Mouse (Mus musculus) midbrain, embryonic 11.5 days (tissue): ENCODE results near the gene Btbd19. TPM values are rescaled to one million over a fixed set of nuclear protein-coding genes. Genes with fewer than 3 reads are reported as not detected.

Experiments
- ATAC-seq: fragments of 200-750 bp; cut with Nextera tagmentation; 2 replicates; pipeline ENCODE4 v1.8.0; 2017; ENCODE audit warnings: moderate TSS enrichment, moderate library complexity; ENCODE audit not compliant: low FRiP score
- DNase-seq: peaks from one replicate; pipeline ENCODE4 v3.0.0; 2015; ENCODE audit warnings: low spot score; ENCODE audit errors: missing footprints
- H3K27ac ChIP-seq: fragments of 300-500 bp; sonication (generic); 2 replicates; pipeline ENCODE4 v1.5.1; 2014; ENCODE audit warnings: low read depth, low read length
- H3K27me3 ChIP-seq: fragments of 300-500 bp; sonication (generic); 2 replicates; pipeline ENCODE4 v1.6.1; 2014; ENCODE audit warnings: mild to moderate bottlenecking, low read length, moderate library complexity, mixed read lengths; ENCODE audit not compliant: control insufficient read depth, insufficient read depth
- H3K36me3 ChIP-seq: fragments of 300-500 bp; sonication (generic); 2 replicates; pipeline ENCODE4 v1.6.1; 2014; ENCODE audit warnings: mild to moderate bottlenecking, low read length, moderate library complexity, mixed read lengths; ENCODE audit not compliant: control insufficient read depth, insufficient read depth
- H3K4me1 ChIP-seq: fragments of 300-500 bp; sonication (generic); 2 replicates; pipeline ENCODE4 v1.6.1; 2014; ENCODE audit warnings: low read length; ENCODE audit not compliant: control insufficient read depth, insufficient read depth
- H3K4me2 ChIP-seq: fragments of 300-500 bp; sonication (generic); 2 replicates; pipeline ENCODE4 v1.6.1; 2014; ENCODE audit warnings: mild to moderate bottlenecking, moderate library complexity
- H3K4me3 ChIP-seq: fragments of 300-500 bp; sonication (generic); 2 replicates; pipeline ENCODE4 v1.5.1; 2014; ENCODE audit warnings: low read depth, low read length
- H3K9ac ChIP-seq: fragments of 300-500 bp; sonication (generic); 2 replicates; pipeline ENCODE4 v1.6.1; 2014; ENCODE audit warnings: low read length
- H3K9me3 ChIP-seq: fragments of 300-500 bp; sonication (generic); 2 replicates; pipeline ENCODE4 v1.6.1; 2016; ENCODE audit warnings: low read length; ENCODE audit not compliant: control insufficient read depth
- WGBS: fragments of 180-500 bp; shearing (Covaris S2); extraction: QIAGEN DNeasy Blood & Tissue Kit; methylation state at CpG from one replicate; pipeline ENCODE4 v1.1.7; 2014; 5-methylcytosine and 5-hydroxymethylcytosine counted together
- polyA plus RNA-seq: library from polyadenylated mRNA; unstranded; fragments of >200 nt; fragmentation: Nextera tagmentation; extraction: Ambion mirVana; gene quantifications from 2 replicates; pipeline ENCODE4 v1.2.1, GENCODE M21; 2014

Btbd19 gene
- polyA plus RNA-seq, 1 experiment from 2014 or later: 3.8 TPM

DNA sequence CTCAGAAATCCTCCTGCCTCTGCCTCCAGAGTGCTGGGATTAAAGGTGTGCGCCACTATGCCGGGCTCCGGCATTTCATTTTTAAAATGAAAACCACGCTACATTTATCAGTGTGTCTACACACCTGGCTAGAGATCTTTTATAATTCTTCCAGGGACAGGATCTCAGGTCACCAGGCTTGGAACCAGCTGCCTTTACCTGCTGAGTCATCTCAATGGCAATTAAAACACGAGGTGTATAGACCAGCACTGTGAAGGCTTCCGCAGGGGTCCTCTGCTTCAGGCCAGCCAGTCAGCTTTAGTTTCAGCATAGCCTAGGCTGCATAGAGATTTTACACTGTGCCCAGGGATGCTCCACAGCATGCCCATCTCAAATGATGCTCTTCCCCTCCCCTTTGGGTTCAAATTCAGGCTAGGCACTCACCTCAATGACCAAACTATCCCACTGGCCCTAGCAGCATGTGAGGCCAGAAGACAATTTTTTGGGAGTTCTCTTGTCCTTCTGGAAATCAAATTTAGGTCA is 24.7 kb upstream of the Btbd19 start:
- H3K4me3 ChIP-seq: no peak overlapping the region
- H3K36me3 ChIP-seq: peaks cover 30% of the 10 kb centered on the region
- 90% methylated on average over 6 of the region's 6 CpGs for WGBS
- no peak overlapping the region for H3K4me2 ChIP-seq
- peaks cover 5% of the 10 kb centered on the region for H3K4me1 ChIP-seq
- H3K27ac ChIP-seq: no peak overlapping the region
- H3K9me3 ChIP-seq: no peaks in the 10 kb centered on the region
- H3K27me3 ChIP-seq: no peaks in the 10 kb centered on the region
- DNase-seq (no peak), ATAC-seq (no peak)
- no peak overlapping the region for H3K9ac ChIP-seq

- Histone ChIP-seq H3K9ac (no peak overlapping the region), H3K9me3 (no peaks in the 10 kb centered on the region), H3K36me3 (peaks cover 30% of the 10 kb centered on the region), H3K27ac (no peak overlapping the region), H3K4me2 (no peak overlapping the region), H3K4me1 (no peaks in the 10 kb centered on the region; the same call in none of the 2 replicates), H3K4me3 (no peak overlapping the region), H3K27me3 (no peaks in the 10 kb centered on the region)
- DNase-seq (no peak), ATAC-seq (no peak)
- 71% methylated on average over 6 of the region's 6 CpGs for WGBS
These were observed 24.0 kb upstream of the Btbd19 start for GRCm38 (mm10) chr4:117149291-117150211.

DNA sequence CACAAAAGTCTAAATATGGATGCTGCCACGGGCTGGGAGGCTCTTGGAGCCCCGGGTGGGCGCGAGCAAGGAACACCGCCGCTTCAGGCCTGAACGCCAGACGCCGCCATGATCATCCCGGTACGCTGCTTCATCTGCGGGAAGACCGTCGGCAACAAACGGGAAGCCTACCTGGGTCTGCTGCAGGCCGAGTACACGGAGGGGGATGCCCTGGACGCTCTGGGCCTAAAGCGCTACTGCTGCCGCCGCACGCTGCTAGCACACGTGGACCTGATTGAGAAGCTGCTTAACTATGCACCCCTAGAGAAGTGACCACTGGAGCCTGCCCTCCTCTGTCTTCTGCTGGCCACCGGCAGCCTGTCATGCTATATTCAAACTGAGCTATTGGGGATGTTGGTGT is 23.3 kb upstream of the Btbd19 start:
- Histone ChIP-seq H3K27ac (no peak overlapping the region), H3K4me3 (no peak overlapping the region), H3K9me3 (no peaks in the 10 kb centered on the region), H3K4me2 (no peak overlapping the region), H3K36me3 (peaks cover 30% of the 10 kb centered on the region), H3K4me1 (no peaks in the 10 kb centered on the region; the same call in 1 of the 2 replicates), H3K9ac (no peak overlapping the region), H3K27me3 (no peaks in the 10 kb centered on the region)
- WGBS: 74% methylated on average over 24 of the region's 24 CpGs
- ATAC-seq (0 out of 2 replicates have a peak, but pooled peaks have one; percentile 20), DNase-seq (no peak)

GRCm38 (mm10) chr4:117148047-117148713 is 22.7 kb upstream of the Btbd19 start:
- H3K9me3 ChIP-seq: no peaks in the 10 kb centered on the region
- WGBS: 86% methylated on average over 18 of the region's 18 CpGs
- ATAC-seq (no peak), DNase-seq (no peak)
- H3K27me3 ChIP-seq: no peaks in the 10 kb centered on the region
- H3K36me3 ChIP-seq: peaks cover 25% of the 10 kb centered on the region
- no peak overlapping the region for H3K27ac ChIP-seq
- H3K4me1 ChIP-seq: no peaks in the 10 kb centered on the region; the same call in 1 of the 2 replicates
- no peak overlapping the region for H3K4me3 ChIP-seq
- no peak overlapping the region for H3K9ac ChIP-seq
- no peak overlapping the region for H3K4me2 ChIP-seq

DNA sequence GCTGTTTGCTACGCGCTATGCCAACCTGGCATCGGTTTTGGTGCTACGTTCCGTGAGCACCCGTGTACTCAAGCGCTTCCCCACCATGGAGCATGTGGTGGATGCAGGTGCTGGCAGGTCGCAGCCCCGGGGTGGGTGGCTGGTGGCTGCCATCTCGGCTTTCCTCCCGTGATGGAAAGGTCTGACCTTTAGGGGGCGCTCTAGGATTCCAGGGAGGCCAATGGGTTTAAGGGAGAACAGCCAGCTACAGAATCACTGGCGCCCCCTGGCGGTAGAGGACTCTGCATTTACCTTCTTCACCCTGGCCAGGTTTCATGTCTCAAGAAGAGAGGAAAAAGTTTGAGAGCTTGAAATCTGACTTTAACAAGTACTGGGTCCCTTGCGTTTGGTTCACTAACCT is 20.7 kb upstream of the Btbd19 start:
- 30% methylated on average over 15 of the region's 15 CpGs for WGBS
- H3K4me3 ChIP-seq: no peak overlapping the region
- peak; percentile 27; the same call in 1 of the 2 replicates for ATAC-seq

DNA sequence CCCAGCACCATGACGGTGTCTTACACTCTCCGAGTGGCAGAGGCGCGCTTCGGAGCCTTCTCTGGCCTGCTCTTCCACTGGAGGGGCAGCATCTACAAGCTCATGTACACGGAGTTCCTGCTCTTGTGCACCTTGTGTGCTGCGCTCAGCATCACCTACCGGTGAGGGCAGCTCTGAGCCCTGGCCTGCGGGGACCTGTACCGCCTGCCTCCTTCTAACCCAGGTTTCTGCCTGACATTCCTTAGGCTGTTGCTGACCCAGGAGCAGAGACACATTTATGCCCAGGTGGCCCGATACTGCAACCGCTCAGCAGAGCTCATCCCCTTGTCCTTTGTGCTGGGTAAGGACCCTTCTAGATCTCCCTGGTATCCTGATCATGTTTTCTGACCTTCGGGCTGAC is 19.7 kb upstream of the Btbd19 start:
- DNase-seq: no peak
- Histone ChIP-seq H3K4me3 (no peak overlapping the region), H3K36me3 (peaks cover 4% of the 10 kb centered on the region; the same call in 1 of the 2 replicates), H3K9me3 (no peaks in the 10 kb centered on the region), H3K27me3 (no peaks in the 10 kb centered on the region), H3K9ac (no peak overlapping the region), H3K4me2 (no peak overlapping the region), H3K27ac (no peak overlapping the region), H3K4me1 (no peaks in the 10 kb centered on the region)
- 95% methylated on average over 13 of the region's 13 CpGs for WGBS
- no peak for ATAC-seq

More for the DNA sequence above, 20.7 kb upstream of the Btbd19 start:
- Histone ChIP-seq H3K27me3 (no peaks in the 10 kb centered on the region), H3K36me3 (peaks cover 9% of the 10 kb centered on the region), H3K9ac (no peak overlapping the region), H3K4me1 (no peaks in the 10 kb centered on the region), H3K9me3 (no peaks in the 10 kb centered on the region), H3K27ac (no peak overlapping the region), H3K4me2 (no peak overlapping the region)
- peak; percentile 94 for DNase-seq

GRCm38 (mm10) chr4:117143023-117143422 is 17.5 kb upstream of the Btbd19 start:
- no peak overlapping the region for H3K9ac ChIP-seq
- H3K27me3 ChIP-seq: no peaks in the 10 kb centered on the region
- WGBS: 75% methylated on average over 7 of the region's 7 CpGs
- DNase-seq (no peak), ATAC-seq (no peak)
- no peak overlapping the region for H3K27ac ChIP-seq
- no peaks in the 10 kb centered on the region for H3K9me3 ChIP-seq
- H3K4me3 ChIP-seq: no peak overlapping the region
- no peaks in the 10 kb centered on the region for H3K36me3 ChIP-seq
- no peaks in the 10 kb centered on the region for H3K4me1 ChIP-seq
- no peak overlapping the region for H3K4me2 ChIP-seq

DNA sequence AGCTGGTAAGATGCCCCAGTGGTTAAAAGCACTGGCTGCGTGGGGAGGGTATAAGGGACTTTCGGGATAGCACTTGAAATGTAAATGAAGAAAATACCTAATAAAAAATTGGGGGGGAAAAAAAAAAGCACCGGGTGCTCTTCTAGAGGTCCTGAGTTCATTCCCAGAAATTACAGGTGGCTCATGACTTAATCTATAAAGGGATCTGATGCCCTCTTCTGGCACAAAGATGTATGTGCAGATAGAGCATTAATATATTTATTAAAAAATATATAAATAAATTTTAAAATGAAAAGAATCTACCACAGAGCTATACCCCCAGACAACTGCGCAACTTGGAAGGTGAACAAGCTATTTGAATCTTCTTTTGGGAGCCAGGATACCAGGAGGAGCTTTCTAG is 15.1 kb upstream of the Btbd19 start:
- Histone ChIP-seq H3K4me3 (no peak overlapping the region), H3K9ac (no peak overlapping the region), H3K4me1 (no peaks in the 10 kb centered on the region), H3K27ac (no peak overlapping the region), H3K4me2 (no peak overlapping the region), H3K9me3 (no peaks in the 10 kb centered on the region), H3K27me3 (no peaks in the 10 kb centered on the region; the same call in 1 of the 2 replicates), H3K36me3 (no peaks in the 10 kb centered on the region)
- WGBS: 36% methylated on average over 4 of the region's 4 CpGs
- DNase-seq (peak; percentile 80), ATAC-seq (no peak)

- H3K9me3 ChIP-seq: no peaks in the 10 kb centered on the region
- H3K4me1 ChIP-seq: peaks cover 6% of the 10 kb centered on the region
- no peak overlapping the region for H3K4me3 ChIP-seq
- H3K27me3 ChIP-seq: no peaks in the 10 kb centered on the region; the same call in 1 of the 2 replicates
- WGBS: 0% methylated on average over 2 of the region's 2 CpGs
- no peak overlapping the region for H3K27ac ChIP-seq
- peak; percentile 88 for DNase-seq
- H3K4me2 ChIP-seq: no peak overlapping the region
- H3K36me3 ChIP-seq: no peaks in the 10 kb centered on the region
- 0 out of 2 replicates have a peak, but pooled peaks have one; percentile 35 for ATAC-seq
- H3K9ac ChIP-seq: no peak overlapping the region
These were observed 13.7 kb upstream of the Btbd19 start for GRCm38 (mm10) chr4:117139217-117139612.
